Mouse (Mus musculus) left cerebral cortex, postnatal 4 days (tissue): ENCODE measurements around the gene Gsto1. TPM values are rescaled to one million over a fixed set of nuclear protein-coding genes. Genes with fewer than 3 reads are reported as not detected.

Source experiments
- DNase-seq: peaks from one replicate; pipeline ENCODE4 v3.0.0-alpha.2; 2022
- intact Hi-C: fragments of 180-260 bp; cut with DNase I; formaldehyde crosslinking; loops from one replicate; pipeline ENCODE4 v1.15.1; 2025
- total RNA-seq, 2 experiments: library from RNA; stranded (reverse); gene quantifications; 2 replicates each; pipeline ENCODE4 v1.2.3; 2021

Gsto1 gene
- total RNA-seq, 2 experiments from 2014 or later, result 88.3 to 91.0 TPM

DNA sequence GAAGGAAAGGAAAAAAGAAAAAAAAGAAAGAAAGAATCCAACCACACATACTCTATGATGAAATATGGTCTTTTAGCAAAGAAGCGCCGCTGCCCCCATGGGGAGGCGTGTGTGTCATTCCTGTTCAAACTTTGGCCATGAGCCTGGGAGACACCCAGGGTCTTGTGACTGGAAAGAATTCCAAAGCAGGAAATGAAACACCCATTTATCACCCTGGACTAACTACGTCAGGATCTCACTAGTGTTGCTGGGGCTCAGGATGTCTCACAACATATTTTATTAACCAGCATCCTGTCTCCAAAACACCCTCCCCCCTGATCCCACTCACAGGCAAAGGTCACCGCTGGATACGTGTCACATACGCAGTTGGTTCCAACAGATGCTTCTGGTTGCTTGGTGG is 31.8 kb downstream of the Gsto1 start:
- intact Hi-C loops, result no loop called here
- no peak for DNase-seq

DNA sequence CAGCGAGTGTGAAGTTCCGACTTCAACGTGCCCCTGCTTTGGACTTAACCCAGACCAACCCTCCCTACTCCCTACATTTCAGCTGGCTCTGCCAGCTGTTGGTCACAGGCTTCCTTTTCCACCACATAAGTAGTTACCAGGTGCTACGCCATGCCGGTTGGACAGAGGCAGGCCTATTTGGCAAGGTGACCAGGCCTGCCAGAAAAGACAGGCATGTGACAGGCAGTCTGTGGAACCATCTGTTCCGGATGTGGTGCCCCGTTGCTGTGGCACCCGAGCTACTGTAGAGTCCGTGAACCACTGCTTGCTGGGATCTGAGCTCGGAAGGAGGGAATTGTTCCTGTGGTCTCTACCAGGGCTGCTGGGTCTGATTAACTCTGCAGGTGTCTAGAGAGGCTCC is 32.6 kb downstream of the Gsto1 start:
- no peak for DNase-seq
- intact Hi-C loops, result no loop called here

DNA sequence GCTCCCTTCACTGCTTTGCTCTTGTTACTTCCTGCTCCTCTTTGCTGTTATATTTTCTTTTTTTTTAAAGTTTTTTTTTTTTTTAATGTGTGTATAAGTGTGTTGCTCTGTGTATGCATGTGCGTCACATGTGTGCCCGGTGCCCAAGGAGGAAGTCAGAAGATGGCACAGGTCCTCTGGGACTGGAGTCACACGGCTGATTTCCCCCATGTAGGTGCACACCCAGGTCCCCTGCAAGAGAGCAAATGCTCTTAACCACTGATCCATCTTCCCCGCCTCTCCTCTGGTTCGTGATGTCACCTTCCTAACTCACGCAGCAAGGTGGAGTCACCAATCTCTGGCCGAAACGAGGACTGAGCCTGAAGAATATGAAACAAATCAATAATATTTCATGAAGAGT is 33.3 kb downstream of the Gsto1 start:
- no peak for DNase-seq
- intact Hi-C loops, result no loop called here

- DNase-seq, result no peak
- intact Hi-C loops, result no loop called here
Measured at GRCm38 (mm10) chr19:47890489-47891130, 35.8 kb downstream of the Gsto1 start.

- no peak for DNase-seq
- intact Hi-C loops, result no loop called here
Measured at GRCm38 (mm10) chr19:47891562-47892312, 37.0 kb downstream of the Gsto1 start.

- intact Hi-C loops, result no loop called here
Measured at GRCm38 (mm10) chr19:47893092-47893491, 38.3 kb downstream of the Gsto1 start.

DNA sequence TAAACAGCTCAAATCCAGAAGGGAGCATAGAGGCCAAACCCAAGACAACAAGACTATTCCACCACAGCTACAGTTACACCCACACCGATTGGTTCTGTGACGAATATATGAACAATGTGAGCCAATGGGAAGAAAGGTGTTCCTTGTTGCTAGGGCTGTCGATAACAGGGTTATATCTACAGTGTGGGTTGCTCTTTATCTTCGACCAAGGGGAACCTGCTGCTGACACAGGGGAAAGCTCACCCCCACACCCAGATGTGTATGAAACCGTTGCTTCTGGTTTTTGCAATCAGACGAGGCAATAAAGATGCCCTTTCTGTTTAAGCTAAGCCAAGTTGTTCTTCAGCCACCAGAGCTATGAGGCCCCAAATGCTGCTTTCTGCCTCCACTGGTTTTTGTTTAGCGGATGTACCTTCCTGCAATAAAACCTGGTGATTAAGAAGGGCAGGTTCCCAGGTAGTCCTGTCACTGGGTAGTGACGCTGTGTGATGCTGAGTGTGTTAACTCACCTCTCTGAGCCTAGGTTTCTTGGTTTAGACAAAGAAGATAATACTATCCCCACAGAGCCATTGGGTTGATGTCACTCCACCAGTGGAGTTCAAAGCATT is 43.8 kb downstream of the Gsto1 start:
- intact Hi-C loops, result no loop called here
- no peak for DNase-seq

More at GRCm38 (mm10) chr19:47893092-47893491, 38.3 kb downstream of the Gsto1 start:
- DNase-seq, result no peak

DNA sequence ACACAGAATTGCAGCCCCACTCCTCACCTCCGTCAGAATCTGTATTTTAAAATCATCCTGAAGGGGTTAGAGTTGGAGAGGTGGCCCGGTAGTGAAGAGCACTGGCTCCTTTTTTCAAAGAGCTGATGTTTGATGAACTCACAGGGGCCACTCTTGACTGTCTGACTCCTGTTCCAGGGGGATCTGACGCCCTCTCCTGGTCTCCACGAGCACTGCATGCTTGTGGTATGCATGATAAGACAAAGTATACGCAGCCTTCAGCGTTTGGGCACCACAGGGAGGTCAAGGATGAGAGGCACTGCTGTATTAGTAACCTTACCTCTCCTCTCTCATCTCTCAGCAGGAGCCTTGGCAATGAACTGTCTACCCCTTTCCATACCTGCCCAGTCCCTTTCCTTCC is 45.2 kb downstream of the Gsto1 start:
- intact Hi-C loops, result no loop called here
- DNase-seq, result no peak

- intact Hi-C loops, result no loop called here
- no peak for DNase-seq
Measured at GRCm38 (mm10) chr19:47900558-47900957, 45.8 kb downstream of the Gsto1 start.

GRCm38 (mm10) chr19:47902316-47903201 is 47.8 kb downstream of the Gsto1 start:
- no peak for DNase-seq
- intact Hi-C loops, result no loop called here

DNA sequence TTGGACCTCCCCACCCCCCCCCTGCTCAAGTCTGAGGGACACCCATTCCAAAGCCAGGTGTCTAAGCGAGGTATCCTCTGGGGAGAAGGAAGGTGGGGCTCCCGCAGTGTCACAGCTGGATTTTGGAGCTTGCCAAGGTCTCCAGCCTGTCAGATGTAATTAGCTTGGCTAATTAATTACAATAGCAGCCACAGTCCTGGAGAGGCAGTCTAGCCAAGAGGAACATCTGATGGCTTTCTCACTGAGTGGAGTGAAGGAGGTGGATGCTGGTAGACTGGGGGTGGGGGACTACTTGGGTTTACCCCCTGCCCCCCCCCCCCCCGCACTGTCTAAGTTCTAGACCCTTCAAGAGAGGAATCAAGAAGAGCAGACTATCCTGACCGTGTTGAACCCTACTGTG is 48.9 kb downstream of the Gsto1 start:
- DNase-seq, result no peak
- intact Hi-C loops, result no loop called here

DNA sequence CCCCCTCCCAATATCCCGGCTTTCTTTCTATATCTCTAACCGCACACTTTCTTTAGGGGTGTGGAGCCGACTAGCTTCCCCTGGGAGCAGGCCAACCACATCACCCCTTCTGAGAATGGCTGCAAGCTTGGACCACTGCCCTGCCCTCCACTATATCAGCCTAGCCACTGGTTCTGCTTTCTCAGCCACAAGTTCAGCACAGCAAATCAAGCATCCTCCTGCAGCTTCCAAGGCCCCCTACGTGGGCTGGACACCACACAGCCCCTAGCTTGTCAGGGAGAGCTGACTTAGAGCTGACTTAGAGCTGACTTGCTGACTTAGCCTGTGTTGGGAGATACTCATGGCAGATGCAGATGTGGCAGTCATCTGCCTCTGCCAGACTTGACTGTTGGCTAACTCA is 50.3 kb downstream of the Gsto1 start:
- intact Hi-C loops, result no loop called here
- no peak for DNase-seq

- intact Hi-C loops, result no loop called here
- no peak for DNase-seq
Measured at GRCm38 (mm10) chr19:47905603-47906002, 50.8 kb downstream of the Gsto1 start.

GRCm38 (mm10) chr19:47907596-47907995 is 52.8 kb downstream of the Gsto1 start:
- intact Hi-C loops, result no loop called here
- no peak for DNase-seq

- intact Hi-C loops, result no loop called here
- DNase-seq, result no peak
Measured at GRCm38 (mm10) chr19:47908961-47909371, 54.2 kb downstream of the Gsto1 start.

DNA sequence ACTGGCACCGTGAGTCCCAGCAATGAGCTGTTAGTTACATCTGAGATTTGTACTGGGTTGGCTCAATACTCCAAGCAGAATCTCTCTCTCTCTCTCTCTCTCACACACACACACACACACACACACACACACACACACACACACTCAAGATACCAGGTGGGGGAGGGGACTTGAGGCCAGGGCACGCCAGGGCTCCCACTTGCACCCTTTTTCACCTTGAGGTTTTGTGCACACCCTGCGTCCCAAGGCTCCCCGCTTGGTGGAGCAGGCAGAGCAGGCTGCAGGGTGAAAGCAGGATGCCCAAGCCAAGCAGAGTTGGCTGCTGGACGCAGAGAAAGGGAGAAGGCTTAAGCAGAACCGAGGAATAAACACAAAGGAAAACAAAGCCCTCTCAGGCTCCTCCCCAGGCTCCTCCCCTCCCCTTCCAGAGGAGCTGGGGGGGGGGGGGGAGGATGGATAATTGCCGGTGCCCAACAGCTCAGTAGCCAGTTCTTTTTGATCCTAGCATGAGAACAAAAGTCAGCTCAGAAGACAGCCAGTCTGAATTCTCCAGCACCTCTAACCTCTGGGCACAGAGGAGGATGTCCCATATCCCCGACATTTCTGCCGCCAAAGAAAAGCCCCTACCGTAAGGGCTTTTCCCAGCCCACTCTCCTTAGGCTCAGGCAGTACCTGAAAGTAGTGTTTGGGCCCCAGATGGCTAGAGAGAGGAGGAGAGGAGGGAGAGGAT is 54.8 kb downstream of the Gsto1 start:
- intact Hi-C loops, result no loop called here
- DNase-seq, result no peak

DNA sequence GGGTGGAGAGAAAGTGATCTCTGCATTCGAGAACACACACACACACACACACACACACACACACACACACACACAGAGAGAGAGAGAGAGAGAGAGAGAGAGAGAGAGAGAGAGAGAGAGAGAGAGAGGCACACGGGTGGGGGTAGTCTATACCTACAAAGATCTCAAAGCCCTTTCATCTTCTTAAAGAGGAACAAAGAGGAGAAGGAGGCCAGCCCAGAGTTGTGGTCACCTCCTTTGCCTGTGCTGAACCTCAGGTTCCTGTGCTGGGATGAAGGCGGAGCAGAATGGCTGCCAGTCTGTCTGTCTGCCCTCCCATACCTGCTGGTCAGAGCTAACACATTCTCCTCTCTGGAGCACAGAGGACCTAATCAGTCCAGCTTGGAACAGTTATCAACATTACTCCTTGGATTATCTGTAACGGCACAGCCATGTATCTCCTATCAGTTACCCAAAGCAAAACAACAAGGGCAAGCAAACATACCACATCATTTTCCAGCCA is 55.4 kb downstream of the Gsto1 start:
- intact Hi-C loops, result no loop called here
- no peak for DNase-seq

DNA sequence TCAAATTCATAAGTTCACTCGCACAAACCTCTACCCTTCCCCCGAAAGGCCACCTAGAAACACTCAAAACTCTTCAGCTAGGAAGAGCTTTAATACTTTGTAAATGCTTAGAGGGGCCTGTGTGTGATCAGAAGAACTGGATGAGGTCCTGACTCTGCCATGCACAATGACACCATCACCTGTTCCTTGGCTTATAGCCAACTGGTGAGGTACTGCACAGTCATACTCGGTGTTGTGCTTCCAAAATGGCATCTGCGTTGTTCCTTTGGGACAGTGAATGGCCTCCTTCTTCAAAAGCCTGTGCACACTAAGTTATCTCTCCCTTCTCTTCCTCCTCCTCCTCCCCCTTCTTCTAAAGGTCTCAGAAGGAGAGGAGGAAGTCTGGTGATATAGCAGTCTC is 56.0 kb downstream of the Gsto1 start:
- intact Hi-C loops, result no loop called here
- DNase-seq, result no peak

GRCm38 (mm10) chr19:47913344-47913743 is 58.6 kb downstream of the Gsto1 start:
- intact Hi-C loops, result no loop called here

GRCm38 (mm10) chr19:47914191-47914590 is 59.4 kb downstream of the Gsto1 start:
- DNase-seq, result no peak
- intact Hi-C loops, result no loop called here

More at GRCm38 (mm10) chr19:47913344-47913743, 58.6 kb downstream of the Gsto1 start:
- DNase-seq, result no peak
